In the genomic region with DNA sequence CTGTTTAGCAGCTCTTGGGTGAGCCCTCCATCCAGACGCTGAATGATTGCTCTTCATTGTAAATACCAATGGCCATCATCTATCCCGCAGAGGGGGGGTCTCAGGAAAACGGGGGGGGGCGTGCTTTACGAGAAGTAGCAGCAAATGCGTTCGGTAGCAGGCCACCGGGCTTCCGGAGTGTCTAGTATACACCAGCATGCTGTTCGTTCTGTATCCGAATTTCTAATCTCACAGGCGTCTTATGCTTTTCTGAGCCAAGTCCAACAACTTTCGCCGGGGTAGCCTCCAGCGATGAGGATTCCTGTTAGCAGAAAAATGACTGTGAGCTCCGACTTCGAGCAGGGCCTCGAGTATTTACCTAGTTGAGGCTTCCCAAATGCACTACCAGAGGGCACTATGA, we compare ENCODE assay signal across 8 mouse cellular contexts.
DNase-seq lines count a peak whose midpoint lies in the region; ATAC-seq lines count a peak whose summit lies in the region.

No protein-coding gene starts in this region.

- no peak for DNase-seq in kidney, adult 9 months
- peak; percentile 76 for DNase-seq in cerebellum, adult 9-10 months
- DNase-seq in heart, adult 18-20 months: peak; percentile 47 to 54
- peak; percentile 25 for DNase-seq in lung, postnatal 14 days
- DNase-seq in ovary, adult 18-20 months (ENCODE audit: low spot score): no peak

- no peaks in the 10 kb centered on the region for H3K27me3 ChIP-seq in kidney, embryonic 14.5 days (ENCODE audit: control insufficient read depth, insufficient read depth, low read length)
- H3K27me3 ChIP-seq in intestine, embryonic 15.5 days (replicated peaks): no peaks in the 10 kb centered on the region
- H3K27me3 ChIP-seq in stomach, embryonic 14.5 days (ENCODE audit: control insufficient read depth, insufficient read depth, low read length): no peaks in the 10 kb centered on the region

- no peaks in the 10 kb centered on the region for H3K36me3 ChIP-seq in kidney, embryonic 14.5 days (ENCODE audit: control insufficient read depth, insufficient read depth, low read length)
- no peaks in the 10 kb centered on the region for H3K36me3 ChIP-seq in intestine, embryonic 15.5 days
- H3K36me3 ChIP-seq in stomach, embryonic 14.5 days (ENCODE audit: control insufficient read depth, insufficient read depth, low read length): no peaks in the 10 kb centered on the region

- H3K9me3 ChIP-seq in kidney, embryonic 14.5 days (ENCODE audit: control insufficient read depth, low read length): no peaks in the 10 kb centered on the region
- H3K9me3 ChIP-seq in intestine, embryonic 15.5 days: no peaks in the 10 kb centered on the region
- no peaks in the 10 kb centered on the region for H3K9me3 ChIP-seq in stomach, embryonic 14.5 days (ENCODE audit: control insufficient read depth, low read depth, low read length)

- H3K4me3 ChIP-seq in kidney, embryonic 14.5 days (ENCODE audit: low read length): peak overlapping the region; percentile 28
- peak overlapping the region; percentile 35; the same call in 1 of the 2 replicates for H3K4me3 ChIP-seq in intestine, embryonic 15.5 days (replicated peaks)
- peak overlapping the region; percentile 22 for H3K4me3 ChIP-seq in stomach, embryonic 14.5 days (ENCODE audit: low read depth, low read length)

- H3K4me1 ChIP-seq in kidney, embryonic 14.5 days (ENCODE audit: control insufficient read depth, insufficient read depth, low read length): peaks cover 16% of the 10 kb centered on the region
- H3K4me1 ChIP-seq in intestine, embryonic 15.5 days (replicated peaks): peaks cover 15% of the 10 kb centered on the region
- peaks cover 2% of the 10 kb centered on the region; the same call in 1 of the 2 replicates for H3K4me1 ChIP-seq in stomach, embryonic 14.5 days (ENCODE audit: control insufficient read depth, insufficient read depth, low read length)

- H3K27ac ChIP-seq in kidney, embryonic 14.5 days (ENCODE audit: low read depth, low read length): no peak overlapping the region
- H3K27ac ChIP-seq in intestine, embryonic 15.5 days: peak overlapping the region; percentile 58
- peak overlapping the region; percentile 35; the same call in 1 of the 2 replicates for H3K27ac ChIP-seq in stomach, embryonic 14.5 days (ENCODE audit: low read length)

- no peak for ATAC-seq in kidney, embryonic 14.5 days (ENCODE audit: low FRiP score, low TSS enrichment)
- peak; percentile 23; the same call in 1 of the 2 replicates for ATAC-seq in intestine, embryonic 15.5 days
- ATAC-seq in stomach, embryonic 14.5 days (ENCODE audit: insufficient number of reproducible peaks, insufficient read depth, low FRiP score, low read depth): no peak

- H3K4me2 ChIP-seq in kidney, embryonic 14.5 days (replicated peaks; ENCODE audit: low read depth, low read length): peak overlapping the region; percentile 60
- peak overlapping the region; percentile 72 for H3K4me2 ChIP-seq in intestine, embryonic 15.5 days (replicated peaks)
- peak overlapping the region; percentile 50 for H3K4me2 ChIP-seq in stomach, embryonic 14.5 days (replicated peaks; ENCODE audit: low read depth, low read length)

- peak overlapping the region; percentile 48 for H3K9ac ChIP-seq in kidney, embryonic 14.5 days (ENCODE audit: low read depth, low read length)
- peak overlapping the region; percentile 13; the same call in 1 of the 2 replicates for H3K9ac ChIP-seq in intestine, embryonic 15.5 days
- H3K9ac ChIP-seq in stomach, embryonic 14.5 days (replicated peaks; ENCODE audit: low read depth, low read length): no peak overlapping the region

- 11% methylated on average over 18 of the region's 18 CpGs for WGBS in kidney, embryonic 14.5 days
- WGBS in intestine, embryonic 15.5 days: 13% methylated on average over 18 of the region's 18 CpGs
- 8% methylated on average over 18 of the region's 18 CpGs for WGBS in stomach, embryonic 14.5 days

Comparison
In these comparisons a context has a peak if more than half of its experiments do, and no peak if none do; other contexts are left out.
1. DNase-seq: peak in cerebellum, adult 9-10 months (single experiment), heart, adult 18-20 months (2 of 2) and lung, postnatal 14 days (single experiment); none in kidney, adult 9 months (single experiment) and ovary, adult 18-20 months (single experiment).
2. Peak in every context shown above with its lines, with median percentiles within 50 percentile points of each other: H3K4me2 ChIP-seq and H3K4me3 ChIP-seq.